Mouse (Mus musculus) testis, adult 2 months (tissue): ENCODE data around the gene Dctn1.

ENCODE experiments used
- CTCF ChIP-seq: fragments of 200-500 bp; IDR thresholded peaks from 2 replicates; pipeline ENCODE4 v1.5.1; 2012; ENCODE audit warnings: low read depth, mild to moderate bottlenecking, inconsistent platforms, low read length, moderate library complexity; ENCODE audit not compliant: control insufficient read depth, insufficient read depth, insufficient replicate concordance
- POLR2A ChIP-seq: fragments of 200-500 bp; IDR thresholded peaks from 2 replicates; pipeline ENCODE4 v1.6.1; 2012; ENCODE audit warnings: low read depth, mild to moderate bottlenecking, inconsistent platforms, low read length, moderate library complexity; ENCODE audit not compliant: control insufficient read depth

DNA sequence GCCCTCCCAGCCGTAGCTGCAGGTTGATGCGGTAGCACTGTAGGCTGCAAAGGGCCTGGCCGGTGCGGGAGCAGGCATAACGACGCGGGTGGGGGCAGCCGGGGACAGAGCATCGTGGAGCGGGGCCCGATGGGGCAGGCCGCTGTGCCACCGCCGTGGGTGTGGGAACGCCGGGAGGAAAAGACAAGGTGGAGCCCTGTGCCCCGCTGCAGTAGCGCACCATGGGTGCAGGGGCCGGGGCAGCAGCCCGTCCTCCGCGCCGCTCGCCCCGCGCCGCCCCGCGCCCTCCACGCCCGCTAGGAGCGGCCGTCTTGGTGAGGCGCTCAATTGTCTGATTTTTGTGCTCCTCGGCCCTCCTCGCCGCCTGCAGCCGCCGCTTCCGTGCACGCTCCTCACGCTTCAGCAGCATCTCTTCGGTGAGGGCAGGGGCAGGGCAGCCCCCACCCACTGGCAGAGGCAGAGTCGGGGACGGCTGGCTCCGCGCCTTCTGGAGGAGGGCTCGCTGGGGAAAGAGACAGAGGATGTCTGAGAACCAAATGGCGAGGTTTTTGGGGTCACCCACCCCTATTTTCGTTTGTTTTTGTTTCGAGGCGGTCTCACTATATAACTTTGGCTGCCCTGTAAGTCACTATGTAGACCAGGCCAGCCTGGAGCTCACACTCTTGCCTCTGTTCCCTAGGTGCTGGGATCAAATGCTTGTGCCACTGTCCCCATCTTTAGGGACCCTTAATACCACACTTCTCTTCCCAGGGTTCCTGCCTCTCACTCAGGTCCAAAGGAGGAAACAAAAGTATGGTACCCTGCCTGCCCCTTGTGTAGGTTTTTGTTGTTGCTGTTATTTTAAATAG is 43.6 kb upstream of the Dctn1 start:
- TF ChIP-seq CTCF (no peak), POLR2A (no peak)
